Mouse (Mus musculus) spleen, adult 10 weeks (tissue): ENCODE data around the gene Fam171b. TPM values are rescaled to one million over a fixed set of nuclear protein-coding genes. Genes with fewer than 3 reads are reported as not detected.

Experiments
- polyA plus RNA-seq: library from polyadenylated mRNA; stranded (reverse); fragments of 350-450 nt; fragmentation: Illumina TruSeq; extraction: RNeasy Lipid Tissue Mini Kit (QIAGEN cat#74804); gene quantifications from one replicate; pipeline ENCODE4 v1.2.3, GENCODE M21; 2015; ENCODE audit warnings: low replicate concordance; ENCODE audit not compliant: insufficient read depth

The Fam171b gene
- polyA plus RNA-seq: 1.6 TPM

GRCm38 (mm10) chr2:83812483-83813272 is at the start of gene Fam171b:
TSS of gene Fam171b (plus strand) at chr2:83812636.

Other genes with a start within 250 kb of the Fam171b start
- gene Zc3h15, start 168.2 kb upstream of the Fam171b start, polyA plus RNA-seq: 168 TPM
- 38.3 TPM for gene Itgav, start 88.2 kb upstream of the Fam171b start, polyA plus RNA-seq
- gene Zswim2, start 128.6 kb downstream of the Fam171b start, polyA plus RNA-seq: not detected
- gene Gm13698, start 143.1 kb downstream of the Fam171b start, polyA plus RNA-seq: not detected
- not detected for gene Gm13693, start 148.9 kb downstream of the Fam171b start, polyA plus RNA-seq
- not detected for gene Gm13695, start 154.7 kb downstream of the Fam171b start, polyA plus RNA-seq
- gene Gm13696, start 160.5 kb downstream of the Fam171b start, polyA plus RNA-seq: not detected
- not detected for gene Gm13694, start 166.3 kb downstream of the Fam171b start, polyA plus RNA-seq
- not detected for gene Gm13697, start 172.1 kb downstream of the Fam171b start, polyA plus RNA-seq
- gene Gm13691, start 177.9 kb downstream of the Fam171b start, polyA plus RNA-seq: not detected